Mouse (Mus musculus): ENCODE results near the gene Ptprn2.

The Ptprn2 gene

DNA sequence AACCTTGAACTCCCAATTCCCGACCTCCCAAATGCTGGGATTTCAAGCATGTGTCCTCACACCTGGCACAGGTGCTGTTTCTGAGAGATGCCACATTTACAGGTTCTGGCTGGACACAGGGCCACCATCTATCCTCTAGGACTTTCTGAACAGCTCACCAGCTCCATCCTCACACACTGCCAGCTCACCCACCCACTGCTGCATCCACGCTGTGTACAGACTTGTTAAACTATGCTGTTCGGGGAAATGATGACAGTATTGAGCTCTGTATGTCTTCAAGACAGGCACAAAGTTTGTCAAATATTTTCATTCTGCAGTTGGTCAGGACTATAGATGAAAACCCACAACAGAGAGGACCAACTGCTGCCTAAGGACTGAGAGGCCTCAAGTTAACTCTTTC, 751.5 kb downstream of the Ptprn2 start:
- DNase-seq = no peak

DNA sequence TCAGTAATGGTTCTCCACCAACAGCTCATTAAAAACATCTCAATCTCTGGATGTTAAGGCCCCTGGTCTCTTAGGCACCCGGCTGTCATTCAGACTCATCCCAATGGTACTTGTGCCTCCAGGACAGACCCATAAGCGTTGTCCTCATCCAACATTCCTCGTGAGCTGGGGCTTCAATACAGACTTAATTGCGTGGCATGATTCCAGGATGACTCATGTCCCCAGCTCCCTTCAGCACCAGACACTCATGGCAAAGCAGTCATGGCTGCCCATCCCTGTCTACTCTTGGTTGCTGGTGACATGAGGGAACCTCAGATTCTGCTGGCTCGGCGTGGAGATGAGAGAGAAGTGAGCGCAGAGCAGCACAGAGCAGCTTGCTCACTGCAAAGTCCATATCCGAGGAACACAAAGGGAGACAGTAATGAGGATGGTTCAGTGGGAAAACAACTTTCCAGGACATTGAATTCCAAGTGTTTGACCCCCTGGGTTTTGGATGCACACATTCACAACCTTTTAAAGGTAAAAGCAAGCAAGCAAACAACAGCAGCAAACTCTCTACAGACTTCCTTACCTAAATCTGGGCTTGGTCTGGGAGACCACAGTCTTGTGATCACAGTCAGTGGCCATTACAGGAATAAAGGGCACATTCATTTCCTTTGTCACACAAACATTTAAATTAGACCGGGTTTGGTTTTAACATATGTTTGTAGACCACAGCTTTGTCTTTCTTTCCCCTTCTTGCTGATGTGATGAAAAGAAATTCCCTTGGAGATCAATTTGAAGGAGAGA, 754.6 kb downstream of the Ptprn2 start:
- DNase-seq = no peak

DNA sequence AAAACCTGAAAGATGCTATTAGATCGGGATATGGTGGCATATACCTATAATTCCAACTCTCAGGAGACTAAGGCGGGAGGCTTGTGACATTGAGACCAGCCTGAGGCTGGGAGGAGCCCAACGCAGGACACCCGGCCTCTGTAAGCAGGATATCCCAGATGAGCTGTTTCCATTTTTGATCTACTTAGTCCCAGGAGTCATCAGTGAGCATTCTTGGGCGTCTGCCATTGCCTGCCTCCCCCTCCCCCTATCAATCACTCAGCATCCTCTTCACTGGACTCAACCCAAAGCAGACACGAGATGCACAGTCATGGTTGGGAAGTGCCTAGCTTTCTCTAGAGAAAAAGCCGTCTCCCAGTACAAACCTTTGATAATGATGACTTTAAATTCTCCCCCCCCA, 756.7 kb downstream of the Ptprn2 start:
- DNase-seq = no peak

DNA sequence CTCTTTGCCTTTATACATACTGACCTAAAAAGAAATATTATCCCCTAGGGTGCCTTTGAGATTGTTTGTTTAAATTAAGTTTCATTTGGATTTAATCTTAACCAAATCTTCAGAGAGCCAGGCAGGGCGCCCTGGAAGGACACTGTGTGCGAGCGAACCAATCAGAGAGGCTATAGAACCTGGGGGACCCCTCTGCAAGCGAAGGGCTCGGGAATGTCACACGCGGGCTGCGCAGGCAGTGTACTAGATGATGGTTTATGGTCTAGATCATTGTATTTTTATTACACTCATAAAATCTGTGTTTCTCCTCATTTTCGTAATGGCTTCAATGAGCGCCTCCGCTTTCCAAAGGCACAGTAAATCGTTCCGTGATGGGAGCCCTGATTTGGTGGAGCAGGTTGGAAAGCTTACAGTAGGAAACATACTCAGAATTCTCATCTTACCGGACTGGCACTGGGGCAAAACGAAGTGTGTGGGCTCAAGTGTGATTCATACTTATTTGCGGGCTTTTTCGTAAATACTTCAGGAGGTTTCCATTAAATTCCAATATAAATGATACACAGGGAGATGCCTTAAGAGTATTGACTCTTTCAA, 760.5 kb downstream of the Ptprn2 start:
- no peak for DNase-seq

DNA sequence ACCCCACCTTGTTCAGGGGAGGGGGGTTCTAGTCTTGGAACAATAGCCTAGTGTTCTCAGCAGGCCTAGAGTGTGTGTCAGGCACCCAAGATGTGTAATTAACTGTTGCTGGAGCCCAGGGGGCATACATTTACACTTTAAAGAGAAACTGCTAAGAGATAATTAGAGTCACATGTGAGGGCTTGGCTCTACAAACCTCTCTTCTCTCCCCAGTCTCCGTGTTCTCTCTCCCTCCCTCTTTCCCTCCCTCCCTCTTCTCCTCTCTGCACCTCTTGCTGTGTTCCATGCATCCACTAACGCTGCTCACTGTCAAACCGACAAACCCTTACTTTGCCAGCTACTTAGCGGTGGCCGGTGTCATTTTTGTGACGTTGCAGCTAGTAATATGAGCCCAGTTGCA, 764.9 kb downstream of the Ptprn2 start:
- no peak for DNase-seq

DNA sequence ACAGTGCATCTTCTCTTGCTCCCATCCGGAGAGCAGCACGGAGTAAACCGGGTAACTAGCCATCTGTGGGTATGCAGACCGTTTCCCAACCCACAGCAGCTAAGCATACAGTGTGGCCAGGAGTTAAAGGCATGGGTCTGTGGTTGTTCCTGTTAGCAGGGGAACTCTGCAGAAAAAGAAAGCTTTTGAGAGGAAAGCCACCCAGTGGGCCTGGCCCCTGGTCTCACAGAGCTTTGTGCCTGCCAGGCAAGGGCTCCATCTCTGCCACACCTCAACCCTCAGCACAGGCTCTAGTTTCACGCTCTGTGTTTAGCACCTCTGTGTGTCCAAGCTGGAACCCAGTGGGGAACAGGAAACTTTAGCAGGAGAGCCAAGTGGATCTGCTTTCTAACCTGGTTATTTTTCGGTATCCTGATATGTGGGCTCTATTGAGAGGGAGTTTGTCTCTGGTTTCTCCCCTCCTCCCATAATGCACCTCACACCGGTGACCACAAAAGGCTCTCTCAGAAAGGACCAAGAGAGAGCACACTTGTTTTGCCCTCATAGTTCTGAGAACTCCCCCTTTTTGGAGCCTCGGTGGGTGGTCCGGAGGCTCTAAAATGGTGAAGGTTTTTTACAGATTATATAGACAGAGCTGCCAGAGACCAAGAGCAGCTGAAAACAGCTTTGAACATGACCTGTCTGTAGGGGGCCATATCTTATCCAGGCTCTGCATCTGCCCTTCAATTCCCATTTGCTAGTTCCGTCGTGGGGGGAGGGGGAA, 766.3 kb downstream of the Ptprn2 start:
- DNase-seq = no peak

DNA sequence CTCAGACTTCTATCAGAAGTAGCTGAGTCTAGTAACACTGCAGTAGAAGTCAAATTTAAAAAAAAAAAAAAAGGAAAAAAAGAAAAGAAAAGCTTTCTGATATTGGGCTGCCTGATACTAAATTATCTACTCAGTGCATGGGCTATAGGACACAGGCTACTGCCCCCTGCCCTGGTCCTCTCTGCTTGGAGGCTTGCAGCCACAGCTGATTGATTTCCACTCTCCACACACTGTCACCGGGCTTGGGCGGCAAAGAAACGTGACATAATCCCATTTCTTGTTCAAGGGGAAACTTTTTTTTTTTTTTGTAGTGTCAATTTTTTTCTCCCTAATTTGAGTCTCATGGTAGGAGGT, 766.9 kb downstream of the Ptprn2 start:
- no peak for DNase-seq

DNA sequence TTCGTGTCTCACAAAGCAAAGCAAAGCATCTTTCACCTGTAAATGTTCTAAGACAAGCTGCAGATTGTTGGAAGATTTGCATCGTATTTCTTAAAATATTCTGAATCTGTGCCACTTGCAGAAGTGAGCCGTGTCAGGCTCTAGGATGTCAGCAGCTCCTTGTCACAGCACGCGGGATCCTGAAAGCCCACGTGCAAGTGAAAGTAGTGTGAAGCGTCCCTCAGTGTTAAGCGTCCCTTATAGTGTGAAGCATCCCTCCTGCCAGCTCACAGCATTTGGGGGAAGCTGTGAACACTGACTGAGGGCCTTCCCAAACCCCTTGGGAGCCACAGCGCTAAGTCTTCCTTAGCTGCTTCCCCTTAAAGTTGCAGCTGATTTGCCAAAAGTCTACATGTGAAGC, 768.8 kb downstream of the Ptprn2 start:
- DNase-seq = no peak

DNA sequence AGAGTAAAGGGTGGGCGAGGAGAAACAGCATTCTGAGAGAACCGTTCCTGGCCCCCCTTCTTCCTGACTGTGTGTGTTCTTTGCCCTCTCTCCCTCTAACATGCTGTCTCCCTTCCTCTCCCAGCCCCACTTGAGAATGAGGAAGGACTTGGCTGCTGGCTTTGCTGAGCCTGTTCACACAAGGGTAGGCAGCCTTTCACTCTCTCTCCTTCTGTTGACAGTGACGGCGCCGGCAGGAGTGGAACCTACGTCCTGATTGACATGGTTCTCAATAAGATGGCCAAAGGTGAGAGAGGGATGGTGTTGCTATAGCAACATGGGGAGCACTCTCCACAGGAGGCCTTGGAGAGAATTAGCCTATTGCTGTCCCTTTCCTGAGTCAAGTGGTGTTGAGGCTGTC, 769.8 kb downstream of the Ptprn2 start:
- no peak for DNase-seq

DNA sequence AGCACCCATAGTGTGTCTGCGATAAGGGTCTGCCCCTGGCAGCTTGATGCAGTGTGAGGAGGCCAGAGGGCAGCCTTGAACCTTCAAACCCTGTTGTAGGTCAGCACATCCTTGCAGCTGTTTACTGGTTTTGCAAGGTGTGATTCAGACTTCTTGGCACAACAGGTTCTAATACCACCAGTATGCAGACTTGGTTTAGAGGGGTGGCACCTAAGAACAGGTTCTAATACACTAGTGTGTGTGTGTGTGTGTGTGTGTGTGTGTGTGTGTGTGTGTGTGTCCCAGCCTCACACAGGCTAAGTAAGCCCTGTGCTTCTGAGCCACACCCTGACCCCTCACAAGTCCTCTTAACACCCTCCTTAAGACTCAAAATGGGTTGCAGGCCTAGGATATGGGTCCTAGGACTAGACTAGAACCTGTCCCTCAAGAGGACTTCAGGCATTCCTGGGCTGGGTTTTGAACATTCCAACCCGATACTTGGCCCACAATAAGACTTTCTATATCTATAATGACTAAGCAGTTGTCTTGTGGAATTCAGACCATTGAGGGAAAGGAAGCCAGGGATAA, 770.3 kb downstream of the Ptprn2 start:
- DNase-seq = no peak

DNA sequence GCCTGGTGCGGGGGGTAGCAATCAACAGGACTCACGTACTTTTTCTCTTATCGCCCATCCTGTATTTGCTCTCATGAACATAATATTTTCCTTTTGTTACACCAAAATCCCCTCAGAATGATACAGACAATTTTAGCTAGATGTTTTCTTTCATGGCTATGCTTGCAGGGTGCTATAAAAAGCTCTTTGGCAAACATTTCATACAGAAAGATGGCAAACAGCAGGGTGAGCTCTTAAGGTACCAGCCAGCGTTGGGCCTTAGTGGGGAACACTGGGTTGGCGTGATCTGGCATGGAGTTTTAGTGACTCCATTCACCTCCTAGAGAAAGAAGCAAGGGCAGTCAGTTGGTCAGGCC, 771.3 kb downstream of the Ptprn2 start:
- no peak for DNase-seq

DNA sequence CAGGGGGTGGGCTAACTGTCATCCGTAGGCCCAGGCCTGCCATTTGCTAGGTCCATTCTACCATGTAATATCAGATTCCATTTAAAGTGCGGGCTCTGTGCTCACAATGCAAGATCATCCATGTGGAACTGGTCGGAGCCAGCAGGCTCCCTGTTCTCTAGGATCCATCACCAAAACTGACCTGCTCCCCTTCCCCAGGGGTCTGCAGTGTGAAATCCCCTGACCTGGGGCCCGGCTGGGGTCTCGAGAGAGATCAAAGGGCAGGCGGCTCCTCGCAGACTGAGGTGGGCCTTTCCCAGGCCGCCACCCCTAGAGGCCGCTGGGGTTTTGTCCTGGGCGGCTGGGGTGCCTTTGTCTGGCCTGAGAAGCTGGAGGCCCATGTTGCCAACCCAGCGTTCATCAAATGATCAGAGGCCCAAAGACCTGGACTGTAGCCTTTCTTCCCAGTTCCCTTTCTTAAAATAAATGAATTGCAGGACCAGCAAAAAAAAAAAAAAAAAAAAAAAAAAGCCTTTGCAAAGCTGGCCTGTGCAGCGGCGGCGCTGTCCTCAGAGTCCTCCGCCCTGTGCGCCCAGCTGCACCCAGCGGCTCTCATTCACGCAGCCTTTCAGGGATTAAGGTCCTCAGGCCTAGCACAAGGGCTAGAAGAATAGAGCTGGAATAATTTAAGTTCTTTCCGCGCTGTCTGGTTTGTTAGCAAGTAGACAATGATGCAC, 771.8 kb downstream of the Ptprn2 start:
- DNase-seq = no peak

DNA sequence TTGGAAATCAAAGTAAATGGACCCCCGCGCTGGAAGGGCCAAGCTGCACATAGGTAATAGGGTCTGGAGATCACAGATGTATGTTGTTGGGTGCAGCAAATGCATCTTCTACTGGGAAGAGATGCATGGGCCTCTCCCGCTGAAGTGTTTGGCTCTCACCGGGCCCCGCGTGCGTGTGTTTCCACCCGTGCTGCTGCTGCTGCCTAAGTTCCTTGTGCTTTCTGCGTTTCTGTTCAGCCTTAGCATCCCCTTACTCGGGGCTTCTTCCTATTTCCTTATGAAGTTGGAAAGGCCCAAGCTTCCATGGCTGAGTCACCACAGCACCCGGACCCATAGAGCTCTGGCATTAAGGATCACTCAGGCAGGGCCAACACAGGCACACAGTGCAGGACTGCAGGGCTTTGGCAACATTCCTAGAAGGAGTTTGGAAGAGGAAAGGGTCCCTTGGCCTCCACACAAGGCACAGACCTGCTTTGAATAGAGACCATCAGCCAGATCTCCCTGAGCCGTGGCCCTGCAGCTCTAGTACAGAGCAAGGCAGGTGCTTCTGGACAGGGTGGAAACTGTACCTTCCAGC, 772.5 kb downstream of the Ptprn2 start:
- no peak for DNase-seq

DNA sequence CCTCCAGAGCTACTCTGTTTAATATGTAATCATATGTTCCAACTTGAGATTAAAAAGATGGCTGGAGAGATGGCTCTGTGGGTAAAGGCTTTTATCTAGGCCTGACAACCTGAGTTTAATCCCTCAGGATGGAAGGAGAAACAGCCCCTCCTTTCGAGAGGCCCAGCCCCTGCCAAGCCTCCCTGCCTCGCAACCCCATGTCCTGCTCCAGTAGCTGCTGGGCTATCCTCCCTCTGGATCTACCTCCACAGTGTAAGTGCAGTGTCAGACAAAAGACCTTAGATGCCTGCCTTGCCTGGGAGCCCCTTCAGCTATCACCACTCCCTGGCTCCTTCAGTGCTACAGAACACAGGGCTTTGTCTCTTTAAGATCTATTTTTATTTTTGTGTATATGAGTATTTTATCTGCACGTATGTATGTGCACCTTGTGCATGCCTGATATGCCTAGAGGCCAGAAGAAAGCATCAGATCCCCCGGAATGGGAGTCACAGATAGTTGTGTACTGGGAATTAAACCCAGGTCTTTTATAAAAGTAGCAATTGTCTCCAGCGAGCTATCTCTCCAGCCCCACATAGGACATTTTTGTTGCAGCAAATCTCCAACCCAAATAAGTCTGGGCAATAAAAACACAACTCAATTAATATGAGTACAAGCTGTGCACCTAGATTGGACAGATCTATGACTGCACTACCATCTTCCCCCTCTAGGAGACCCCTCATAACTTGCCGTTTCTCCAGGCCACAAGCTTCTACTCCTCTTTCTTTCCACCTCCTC, 775.1 kb downstream of the Ptprn2 start:
- no peak for DNase-seq

DNA sequence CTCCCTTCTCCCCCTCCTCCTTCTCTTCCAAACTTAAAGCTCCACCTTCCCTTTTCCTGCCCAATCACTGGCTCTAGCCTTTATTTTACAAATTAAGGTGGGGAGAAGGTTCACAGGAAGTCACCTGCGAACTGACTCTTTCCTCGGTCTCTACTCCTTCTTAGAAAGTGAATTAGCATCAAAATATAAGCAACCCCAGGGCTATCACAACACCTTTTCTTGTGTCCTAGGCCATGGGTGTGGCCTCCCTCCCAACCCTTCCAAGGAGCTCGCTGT, 775.6 kb downstream of the Ptprn2 start:
- DNase-seq = no peak

DNA sequence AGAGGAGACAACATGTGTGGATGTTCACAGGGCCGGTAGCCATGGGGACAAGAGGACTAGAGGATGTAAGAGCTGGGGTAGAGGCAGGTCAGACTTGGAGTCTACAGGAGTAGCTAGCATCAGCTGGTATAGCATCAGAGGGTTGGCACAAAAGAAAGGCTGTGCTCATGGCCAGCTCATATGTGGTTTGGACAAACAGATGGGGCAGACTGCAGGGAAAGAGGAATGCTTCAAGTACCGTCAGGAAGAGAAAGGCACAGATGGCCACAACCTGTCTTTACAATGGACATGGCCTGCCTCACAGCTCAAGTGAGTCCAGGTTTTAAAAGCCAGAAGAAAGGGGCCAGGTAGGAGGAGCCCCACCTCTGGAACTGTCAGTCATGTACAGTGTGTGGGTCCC, 776.5 kb downstream of the Ptprn2 start:
- peak; percentile 50 to 59 for DNase-seq

DNA sequence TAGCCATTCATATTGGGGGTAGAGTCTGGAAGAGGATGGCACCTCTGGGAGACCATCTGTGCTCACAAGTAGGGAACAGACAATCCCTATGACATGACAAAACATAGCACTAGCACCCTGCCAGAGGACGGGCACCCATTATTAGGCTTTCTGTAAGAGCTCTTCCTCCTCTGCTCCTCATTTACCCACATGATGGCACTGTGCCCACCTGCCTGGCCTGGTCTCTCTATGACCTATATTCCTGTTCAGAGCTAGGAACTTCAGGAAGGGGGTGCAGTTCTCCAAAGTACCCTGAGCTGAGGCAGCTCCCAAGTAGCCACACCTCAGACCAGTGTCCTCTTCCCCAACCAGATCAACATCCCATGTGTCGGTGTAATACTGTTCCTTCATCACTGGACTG, 777.6 kb downstream of the Ptprn2 start:
- DNase-seq = peak; percentile 51 to 56

DNA sequence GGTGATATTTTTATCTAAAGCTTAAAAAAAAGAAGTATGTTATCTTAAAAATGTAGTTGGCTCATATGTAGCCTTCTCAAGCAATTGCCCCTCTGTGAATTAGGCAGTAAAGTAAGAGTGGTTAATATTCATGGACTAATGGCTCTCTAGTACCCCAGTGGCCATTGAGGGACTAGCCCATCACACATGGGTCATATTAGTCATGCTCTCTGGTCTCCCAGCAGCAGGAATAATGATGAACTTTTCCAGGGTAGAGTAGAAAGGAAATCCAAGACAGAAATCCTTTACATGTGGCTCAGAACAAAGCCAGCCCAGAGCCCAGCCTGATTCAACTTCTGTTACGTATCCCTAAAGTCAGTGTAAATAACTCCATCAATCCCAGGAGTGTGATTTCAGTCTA, 779.7 kb downstream of the Ptprn2 start:
- no peak for DNase-seq

DNA sequence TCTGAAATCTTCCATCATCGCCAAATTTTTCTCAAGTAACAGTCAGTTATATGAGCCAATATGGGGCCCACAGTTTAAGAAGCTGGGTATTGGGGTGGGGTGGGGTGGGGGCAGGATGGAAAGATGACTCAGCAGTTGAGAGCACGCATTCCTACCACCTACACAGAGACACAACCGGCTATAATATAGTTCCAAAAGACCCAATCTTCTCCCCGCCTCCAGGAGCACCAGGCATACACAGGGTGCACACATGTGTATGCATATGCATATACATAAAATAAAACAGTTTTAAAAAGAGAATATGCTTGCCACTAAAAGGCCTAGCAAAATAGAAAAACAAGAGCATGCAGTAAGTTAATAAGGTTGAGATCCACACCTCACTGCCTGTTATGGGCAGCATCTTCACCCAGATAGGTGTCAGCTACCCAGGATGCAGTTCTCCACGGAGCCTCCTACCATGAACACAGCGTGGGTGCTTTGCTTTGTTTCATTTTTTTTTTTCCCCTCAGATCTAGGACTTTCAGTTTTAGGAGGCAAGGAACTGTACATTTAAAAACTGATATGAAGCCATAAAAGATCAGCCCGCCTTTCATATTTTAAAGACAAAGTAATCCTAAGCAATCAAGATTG, 783.1 kb downstream of the Ptprn2 start:
- DNase-seq = no peak

DNA sequence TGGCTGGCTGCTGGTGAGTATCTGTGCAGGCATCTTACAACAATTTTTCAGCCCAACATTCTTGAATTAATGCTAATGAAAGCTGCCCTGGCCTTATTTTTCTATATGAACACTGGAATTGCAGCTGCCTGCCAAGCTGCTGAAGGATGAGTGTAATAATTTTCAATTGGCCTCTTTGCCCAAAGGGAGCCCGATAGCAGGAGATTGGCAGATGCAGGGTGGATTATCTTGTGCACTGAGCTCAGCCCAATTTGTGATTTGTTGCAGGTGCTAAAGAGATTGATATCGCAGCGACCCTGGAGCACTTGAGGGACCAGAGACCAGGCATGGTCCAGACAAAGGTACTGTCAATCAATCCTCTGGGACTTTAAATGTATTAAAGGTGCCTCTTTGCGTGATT, 783.8 kb downstream of the Ptprn2 start:
- DNase-seq = no peak

DNA sequence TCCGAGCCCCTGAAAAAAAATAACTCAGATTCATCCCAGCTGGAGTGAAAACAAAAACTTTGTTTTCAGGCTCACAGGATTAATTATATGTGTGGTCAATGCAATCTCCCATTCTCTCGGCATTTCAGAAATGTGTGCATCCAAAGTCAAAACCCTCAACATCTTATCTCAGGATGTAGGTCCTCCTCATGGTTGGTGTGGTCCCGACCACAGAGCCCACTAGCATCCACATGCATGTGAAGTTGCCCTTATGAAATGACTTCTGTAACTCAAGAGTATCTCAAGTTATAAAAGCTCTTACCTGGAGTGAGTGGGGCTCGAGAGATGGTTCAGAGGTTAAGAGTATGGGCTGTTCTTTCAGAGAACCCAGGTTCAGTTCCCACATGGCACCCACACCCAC, 784.7 kb downstream of the Ptprn2 start:
- no peak for DNase-seq

DNA sequence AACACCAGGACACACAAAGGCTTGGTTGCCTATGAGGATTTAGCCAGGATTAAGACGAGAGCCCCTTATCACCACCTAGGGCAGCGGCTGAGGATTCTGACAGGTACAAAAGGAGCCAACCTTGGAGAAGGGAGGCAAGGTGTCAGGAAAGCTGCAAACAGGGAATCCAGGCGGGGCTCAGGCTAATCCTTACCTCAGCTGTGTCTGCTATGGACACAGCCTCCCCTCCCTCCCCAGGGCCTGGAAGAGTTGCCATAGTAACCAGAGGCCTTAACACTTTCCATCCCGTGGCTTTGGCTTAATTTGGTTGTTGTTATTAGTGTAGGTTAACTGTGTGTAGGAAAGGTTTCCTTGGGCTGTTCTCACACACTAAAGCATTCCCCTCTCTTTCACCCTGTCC, 787.6 kb downstream of the Ptprn2 start:
- no peak for DNase-seq
